Mouse (Mus musculus): ENCODE measurements around the gene Dedd. TPM values are rescaled to one million over a fixed set of nuclear protein-coding genes. Genes with fewer than 3 reads are reported as not detected.

The Dedd gene
- polyA plus RNA-seq, 1 experiment from 2014 or later = 55.7 TPM

- Histone ChIP-seq H3K27me3 (no peaks in the 10 kb centered on the region), H3K27ac (no peak overlapping the region), H3K9ac (no peak overlapping the region), H3K9me3 (replicated peaks) (no peaks in the 10 kb centered on the region), H3K4me1 (peaks cover 3% of the 10 kb centered on the region; the same call in 1 of the 2 replicates), H3K4me2 (no peak overlapping the region), H3K36me3 (no peaks in the 10 kb centered on the region), H3K4me3 (replicated peaks) (no peak overlapping the region)
- 79% methylated on average over 4 of the region's 4 CpGs for whole genome bisulfite sequencing
- no peak for ATAC-seq (replicated peaks; ENCODE audit: low FRiP score)
These were observed 61.2 kb downstream of the Dedd start for GRCm38 (mm10) chr1:171390101-171390500.

Other genes starting within 250 kb of the Dedd start
- 2.0 and 2.1 TPM in 2 replicates for gene Cfap126, start 215.2 kb upstream of the Dedd start, polyA plus RNA-seq (2015; fragmentation: Nextera tagmentation; extraction: Ambion mirVana)
- 307 and 309 TPM in 2 replicates for gene Sdhc, start 178.5 kb upstream of the Dedd start, polyA plus RNA-seq (2015; fragmentation: Nextera tagmentation; extraction: Ambion mirVana)
- 0.86 and 0.99 TPM in 2 replicates for gene Mpz, start 178.4 kb upstream of the Dedd start, polyA plus RNA-seq (2015; fragmentation: Nextera tagmentation; extraction: Ambion mirVana)
- gene Pcp4l1, start 132.9 kb upstream of the Dedd start, polyA plus RNA-seq (2015; fragmentation: Nextera tagmentation; extraction: Ambion mirVana) = 2.8 and 4.0 TPM in 2 replicates
- gene Nr1i3, start 115.2 kb upstream of the Dedd start, polyA plus RNA-seq (2015; fragmentation: Nextera tagmentation; extraction: Ambion mirVana) = 0.26 and 0.81 TPM in 2 replicates
- gene Tomm40l, start 106.6 kb upstream of the Dedd start, polyA plus RNA-seq (2015; fragmentation: Nextera tagmentation; extraction: Ambion mirVana) = 35.1 and 35.4 TPM in 2 replicates
- gene Apoa2, start 104.1 kb upstream of the Dedd start, polyA plus RNA-seq (2015; fragmentation: Nextera tagmentation; extraction: Ambion mirVana) = 45.5 and 97.5 TPM in 2 replicates
- 35.0 and 36.9 TPM in 2 replicates for gene Fcer1g, start 94.8 kb upstream of the Dedd start, polyA plus RNA-seq (2015; fragmentation: Nextera tagmentation; extraction: Ambion mirVana)
- gene Adamts4, start 78.7 kb upstream of the Dedd start, polyA plus RNA-seq (2015; fragmentation: Nextera tagmentation; extraction: Ambion mirVana) = 10.7 and 11.6 TPM in 2 replicates
- gene Ndufs2, start 77.8 kb upstream of the Dedd start, polyA plus RNA-seq (2015; fragmentation: Nextera tagmentation; extraction: Ambion mirVana) = 276 and 283 TPM in 2 replicates
- 80.4 and 94.3 TPM in 2 replicates for gene B4galt3, start 58.8 kb upstream of the Dedd start, polyA plus RNA-seq (2015; fragmentation: Nextera tagmentation; extraction: Ambion mirVana)
- 63.0 and 65.4 TPM in 2 replicates for gene Ppox, start 48.0 kb upstream of the Dedd start, polyA plus RNA-seq (2015; fragmentation: Nextera tagmentation; extraction: Ambion mirVana)
- gene Usp21, start 41.2 kb upstream of the Dedd start, polyA plus RNA-seq (2015; fragmentation: Nextera tagmentation; extraction: Ambion mirVana) = 87.7 and 97.8 TPM in 2 replicates
- 106 and 118 TPM in 2 replicates for gene Ufc1, start 34.1 kb upstream of the Dedd start, polyA plus RNA-seq (2015; fragmentation: Nextera tagmentation; extraction: Ambion mirVana)
- gene Nit1, start 16.5 kb downstream of the Dedd start, polyA plus RNA-seq (2015; fragmentation: Nextera tagmentation; extraction: Ambion mirVana) = 47.8 and 50.5 TPM in 2 replicates
- gene Pfdn2, start 16.5 kb downstream of the Dedd start, polyA plus RNA-seq (2015; fragmentation: Nextera tagmentation; extraction: Ambion mirVana) = 122 and 130 TPM in 2 replicates
- gene Klhdc9, start 31.7 kb downstream of the Dedd start, polyA plus RNA-seq (2015; fragmentation: Nextera tagmentation; extraction: Ambion mirVana) = 2.6 TPM in 2 replicates
- 3.0 and 3.5 TPM in 2 replicates for gene Nectin4, start 41.0 kb downstream of the Dedd start, polyA plus RNA-seq (2015; fragmentation: Nextera tagmentation; extraction: Ambion mirVana)
- 1.2 and 1.6 TPM in 2 replicates for gene Arhgap30, start 59.8 kb downstream of the Dedd start, polyA plus RNA-seq (2015; fragmentation: Nextera tagmentation; extraction: Ambion mirVana)
- 71.2 and 90.9 TPM in 2 replicates for gene Usf1, start 82.2 kb downstream of the Dedd start, polyA plus RNA-seq (2015; fragmentation: Nextera tagmentation; extraction: Ambion mirVana)
- gene Tstd1, start 89.7 kb downstream of the Dedd start, polyA plus RNA-seq (2015; fragmentation: Nextera tagmentation; extraction: Ambion mirVana) = 6.8 and 7.5 TPM in 2 replicates
- 137 TPM in 2 replicates for gene F11r, start 108.4 kb downstream of the Dedd start, polyA plus RNA-seq (2015; fragmentation: Nextera tagmentation; extraction: Ambion mirVana)
- gene Alyref2, start 174.3 kb downstream of the Dedd start, polyA plus RNA-seq (2015; fragmentation: Nextera tagmentation; extraction: Ambion mirVana) = 11.2 and 13.7 TPM in 2 replicates
- gene Itln1, start 206.1 kb downstream of the Dedd start, polyA plus RNA-seq (2015; fragmentation: Nextera tagmentation; extraction: Ambion mirVana) = not detected in 2 replicates
- 0.08 and 0.26 TPM in 2 replicates for gene Cd244a, start 230.0 kb downstream of the Dedd start, polyA plus RNA-seq (2015; fragmentation: Nextera tagmentation; extraction: Ambion mirVana)

All from kidney, embryonic 15.5 days (tissue).